Mouse (Mus musculus) R1 (cell line): Measurements from ENCODE around the gene Psmg3.

Source experiments
- DNase-seq: peaks from one replicate; pipeline ENCODE4 v3.0.0-alpha.2; 2018; ENCODE audit warnings: low read depth, low spot score

The Psmg3 gene

DNA sequence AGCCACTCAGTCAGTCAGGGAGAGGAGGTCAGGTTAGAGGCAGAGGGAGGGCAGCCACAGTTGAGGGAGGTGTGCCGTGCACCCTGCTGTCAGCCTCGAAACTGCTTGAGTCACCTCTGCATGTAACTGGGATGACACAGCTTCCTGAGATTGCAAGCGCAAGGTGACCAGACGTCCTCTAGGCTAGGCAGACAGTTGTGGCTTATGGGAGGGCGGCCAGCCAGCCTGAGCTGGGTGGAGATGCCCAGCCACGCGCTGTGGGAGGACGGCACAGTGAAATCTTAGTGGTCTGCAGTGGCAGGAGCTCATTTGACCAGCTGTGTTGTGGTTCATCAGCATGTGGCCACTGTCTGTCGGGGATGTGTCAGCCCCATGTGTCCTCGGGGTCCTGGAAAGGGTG is 31.7 kb downstream of the Psmg3 start:
- DNase-seq, result no peak

DNA sequence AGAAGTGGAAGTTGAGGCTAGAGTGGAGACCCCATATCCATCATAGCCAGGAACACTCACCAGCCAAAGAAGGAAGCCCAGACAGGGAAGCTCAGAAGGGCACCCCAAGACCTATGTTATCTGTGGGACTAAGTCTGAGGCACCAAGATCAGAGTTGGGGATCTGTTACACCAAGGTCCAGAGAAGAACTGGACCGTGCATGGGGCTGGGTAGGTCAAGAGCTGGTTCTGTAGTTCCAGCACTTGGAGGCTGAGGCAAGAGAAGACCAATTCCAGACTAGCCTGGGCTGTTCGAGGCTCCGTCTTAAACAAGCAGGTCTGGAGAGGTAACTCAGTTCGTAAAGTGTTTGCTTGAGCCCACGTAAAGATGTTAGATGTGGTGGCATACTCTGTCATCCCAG is 32.5 kb downstream of the Psmg3 start:
- no peak for DNase-seq

- DNase-seq, result no peak
Measured at GRCm38 (mm10) chr5:139793338-139794089, 33.2 kb downstream of the Psmg3 start.

GRCm38 (mm10) chr5:139792966-139793337 is 33.7 kb downstream of the Psmg3 start:
- DNase-seq, result no peak

DNA sequence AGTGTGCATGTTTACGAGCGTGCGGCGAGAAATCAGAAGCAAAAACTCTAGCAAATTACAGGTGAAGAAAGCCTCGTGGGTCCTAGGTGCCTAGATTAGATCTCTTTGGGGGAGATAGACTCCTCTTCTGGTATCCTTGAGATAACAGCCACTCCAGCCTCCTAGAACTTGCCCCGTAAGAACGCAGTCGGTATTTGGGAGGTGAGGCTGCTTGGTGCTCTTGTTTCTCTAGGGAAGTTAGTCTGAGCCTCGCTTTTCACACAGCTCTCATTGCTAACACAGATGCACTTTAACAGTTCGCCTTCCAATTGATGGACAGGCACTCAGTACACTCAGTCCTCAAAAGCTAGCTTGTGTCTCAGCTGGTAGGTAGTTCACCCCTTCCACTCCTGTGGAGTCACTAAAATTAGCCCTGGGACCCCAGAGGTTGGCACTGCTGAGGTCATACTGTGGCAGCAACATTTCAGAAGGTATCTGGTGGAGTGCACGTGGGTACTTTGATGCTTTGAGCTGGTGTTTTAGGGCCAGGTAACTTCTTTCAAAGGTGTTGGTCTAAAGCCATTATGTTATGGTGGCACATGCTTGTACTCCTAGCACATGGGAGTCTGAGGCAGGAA is 34.4 kb downstream of the Psmg3 start:
- DNase-seq, result no peak

DNA sequence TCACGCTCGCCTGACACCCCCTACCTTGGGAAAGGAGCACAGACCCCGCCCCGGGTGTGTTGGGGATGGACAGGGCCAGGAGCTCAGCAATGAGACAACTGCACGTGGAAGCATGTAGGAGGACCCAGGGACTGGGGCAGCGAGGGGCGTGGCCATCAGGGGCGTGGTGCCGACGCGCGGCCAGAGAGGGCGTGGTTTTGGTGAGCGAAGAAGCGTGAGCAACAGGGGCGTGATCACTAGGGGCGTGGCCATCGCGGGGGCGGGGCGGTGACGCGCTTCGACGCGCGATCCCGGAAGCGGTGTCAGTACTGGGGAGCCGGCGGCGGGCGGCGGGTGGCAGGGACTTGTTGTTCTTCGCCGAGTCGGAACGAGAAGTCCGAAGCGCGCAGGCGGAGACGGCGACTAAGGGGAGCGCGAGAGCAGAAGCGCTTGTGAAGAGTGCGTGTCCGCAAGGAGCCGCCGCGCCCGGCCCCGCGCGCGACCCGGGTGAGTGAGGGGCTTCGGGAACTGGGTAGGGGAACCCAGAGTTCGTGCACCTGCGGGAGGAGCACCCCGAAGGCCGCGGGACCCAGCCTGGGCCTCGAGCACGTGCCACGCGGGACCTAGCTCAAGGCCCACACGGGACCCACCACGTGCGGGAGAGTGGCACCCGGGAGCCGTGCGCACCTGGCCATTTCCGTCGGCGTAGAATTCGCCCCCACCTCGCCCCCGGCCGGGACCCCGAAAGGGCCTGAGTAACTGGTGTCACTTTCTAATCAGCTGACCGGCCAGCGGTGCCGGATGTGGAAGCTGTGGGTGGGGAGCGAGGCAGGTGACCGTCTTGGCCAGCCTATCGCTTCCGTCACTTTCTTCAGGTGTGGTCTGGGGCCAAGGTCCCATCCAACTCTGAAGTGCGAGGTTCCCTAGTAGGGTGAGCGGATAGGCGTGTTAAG is 35.2 kb downstream of the Psmg3 start, which contains the start of gene Mafk:
Gene Mafk (plus strand): TSS at position 287 of the 932 bp plus-strand sequence.
- peak; percentile 92 for DNase-seq

DNA sequence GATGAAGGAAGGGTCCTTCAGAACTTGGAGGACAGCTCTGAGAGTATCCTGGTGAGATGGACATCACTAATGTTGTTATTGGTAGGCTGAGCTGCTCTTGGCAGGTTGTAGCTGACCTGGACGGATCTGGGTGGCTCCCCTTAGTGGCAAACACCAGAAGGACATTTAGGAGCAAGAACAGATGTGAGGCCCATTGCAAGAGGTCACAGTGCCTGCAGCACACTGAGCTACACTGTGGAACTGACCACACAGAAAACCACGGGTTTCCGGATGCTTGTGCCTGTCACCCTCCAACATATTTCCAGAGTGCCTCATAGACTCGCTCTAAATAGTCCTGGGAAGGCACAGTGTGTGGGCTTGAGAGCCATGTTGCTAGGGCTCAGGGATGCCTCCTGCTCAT is 37.2 kb downstream of the Psmg3 start:
- no peak for DNase-seq

GRCm38 (mm10) chr5:139781406-139781805 is 45.3 kb downstream of the Psmg3 start:
- DNase-seq, result no peak

DNA sequence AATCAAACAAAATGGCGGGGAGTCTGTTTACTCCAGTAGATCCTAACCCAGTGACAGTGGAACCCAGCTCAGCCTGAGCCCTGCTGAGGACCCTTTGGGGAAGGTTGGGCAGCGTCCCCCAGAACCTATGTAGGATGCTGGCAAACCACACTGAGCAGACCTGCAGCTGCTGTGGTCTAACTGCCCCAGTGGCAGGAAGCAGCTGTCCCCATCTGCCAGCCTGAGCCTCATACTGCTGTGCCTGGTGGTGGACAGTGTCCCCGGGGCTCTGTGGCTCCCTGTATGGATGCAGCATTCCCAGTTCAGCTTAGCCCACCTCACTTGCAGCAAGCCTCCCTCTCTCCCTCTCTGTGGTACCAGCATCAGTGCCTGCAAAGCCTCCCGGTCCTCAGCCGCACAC is 49.7 kb downstream of the Psmg3 start:
- DNase-seq, result no peak

GRCm38 (mm10) chr5:139775216-139775926 is 51.3 kb downstream of the Psmg3 start, which contains the start of gene Ints1:
TSS of gene Ints1 (minus strand) at chr5:139775674.
- DNase-seq, result peak; percentile 97
